Mouse (Mus musculus): ENCODE measurements at regions not wholly inside any gene's neighbourhood (a gene's known extent, or its start where the extent isn't known, plus 50 kb on each side); places are given as distances from the start of the nearest gene placed in this dataset.

DNA sequence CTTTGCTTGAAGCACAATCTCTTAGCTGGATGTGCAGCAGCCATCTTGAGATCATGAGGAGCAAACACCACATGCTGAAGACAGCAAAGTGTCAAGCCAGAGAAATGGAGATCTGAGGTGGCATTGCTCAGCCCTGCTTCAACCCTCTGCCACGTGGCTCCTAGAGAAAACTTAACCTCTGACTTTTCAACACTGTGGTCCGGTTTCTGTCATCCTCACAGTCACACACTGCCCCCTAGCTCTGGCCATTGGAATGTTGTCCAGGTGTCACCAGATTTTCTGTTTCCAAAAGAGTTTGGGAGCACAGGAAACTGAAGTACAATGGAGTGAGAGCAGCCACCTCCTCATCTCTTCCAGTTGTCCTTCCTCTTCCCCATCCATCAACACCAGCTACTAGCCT is 50.2 kb upstream of the Dhx15 start:
- no peak overlapping the region for H3K27ac ChIP-seq (replicated peaks)
- no peak overlapping the region for H3K4me2 ChIP-seq
- no peak overlapping the region for H3K4me3 ChIP-seq (replicated peaks)
- no peaks in the 10 kb centered on the region for H3K4me1 ChIP-seq
- no peak for ATAC-seq (ENCODE audit: low FRiP score)
- no peaks in the 10 kb centered on the region for H3K36me3 ChIP-seq
- no peaks in the 10 kb centered on the region for H3K27me3 ChIP-seq (replicated peaks)
- WGBS: 4% methylated on average over 2 of the region's 2 CpGs
- H3K9me3 ChIP-seq (replicated peaks): no peaks in the 10 kb centered on the region; the same call in 1 of the 2 replicates
- no peak overlapping the region for H3K9ac ChIP-seq (replicated peaks)

Data from neural tube, embryonic 15.5 days (tissue).